Mouse (Mus musculus) thymus, adult 2 months (tissue): ENCODE results near the gene Schip1.

Experiments
- CTCF ChIP-seq: fragments of 200-500 bp; IDR thresholded peaks from 2 replicates; pipeline ENCODE4 v1.5.1; 2012; ENCODE audit warnings: mild to moderate bottlenecking, control low read depth, low read length, moderate library complexity, borderline replicate concordance; ENCODE audit not compliant: control insufficient read depth, poor library complexity, insufficient read depth; ENCODE audit errors: extremely low read depth
- POLR2A ChIP-seq: fragments of 200-500 bp; IDR thresholded peaks from 2 replicates; pipeline ENCODE4 v1.6.1; 2012; ENCODE audit warnings: mild to moderate bottlenecking, low read length, control low read depth, moderate library complexity; ENCODE audit not compliant: control insufficient read depth, poor library complexity, insufficient read depth; ENCODE audit errors: extremely low read depth

DNA sequence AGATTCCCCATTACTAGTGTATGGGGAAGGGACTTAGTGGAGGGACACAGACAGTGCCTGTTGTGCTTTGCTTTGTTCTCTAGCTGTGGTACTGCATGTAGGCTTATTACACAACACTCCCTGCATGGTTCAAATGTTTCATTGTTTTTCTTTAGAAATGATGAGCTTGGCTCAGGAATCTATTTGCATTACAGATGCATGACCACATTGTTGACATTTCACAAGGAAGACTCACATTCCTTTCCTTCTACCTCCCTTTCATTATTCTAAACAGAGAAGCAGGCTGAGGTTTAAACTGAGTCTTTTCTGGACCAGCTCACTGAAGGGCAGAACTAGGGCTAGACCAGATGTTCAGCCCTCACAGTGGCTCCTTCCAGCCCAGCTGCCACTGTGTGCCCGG is 187.7 kb downstream of the Schip1 start:
- no peak for TF ChIP-seq CTCF
- TF ChIP-seq POLR2A = no peak
